Mouse (Mus musculus): Measurements from ENCODE around the gene Fbxl5.

Gene Fbxl5

DNA sequence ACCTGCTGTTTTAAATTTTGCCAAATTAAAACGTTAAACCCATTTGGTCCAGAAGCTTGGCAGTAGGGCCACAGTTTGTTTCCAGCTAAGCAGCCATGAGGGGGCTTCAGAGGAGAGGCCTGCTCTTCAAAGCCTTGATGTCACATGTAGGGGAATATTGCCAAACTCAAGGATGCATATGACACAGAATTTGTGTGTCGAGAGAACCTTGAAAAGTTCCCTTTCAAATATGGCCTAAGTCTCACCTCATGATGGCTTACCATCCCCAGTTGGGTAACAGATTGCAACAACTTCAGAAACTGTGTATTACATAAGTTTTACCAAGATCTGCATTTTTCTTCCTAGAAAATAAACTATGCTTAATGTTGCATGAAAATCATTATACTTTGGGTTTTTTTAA lies 5.4 kb upstream of the Fbxl5 start:
- no peak for DNase-seq

DNA sequence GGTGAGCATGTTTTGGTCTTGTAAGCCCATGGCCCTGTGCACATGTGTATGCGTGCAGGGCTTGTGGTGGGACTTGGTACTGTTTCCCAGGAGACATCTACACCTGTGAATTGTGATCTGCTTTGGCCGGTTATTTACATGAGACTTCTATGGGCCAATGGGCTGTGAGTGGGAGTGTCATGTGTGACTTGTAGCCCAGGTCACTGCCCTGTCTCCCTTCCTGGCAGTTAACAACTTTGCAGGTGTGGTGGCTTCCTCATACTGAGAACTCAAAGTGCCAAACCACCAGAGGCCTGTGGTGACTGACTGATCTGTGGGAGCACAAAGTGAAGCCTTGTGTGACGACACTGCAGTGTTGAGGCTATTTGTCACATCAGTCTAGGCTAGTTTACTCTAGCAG lies 3.1 kb upstream of the Fbxl5 start:
- no peak for DNase-seq

DNA sequence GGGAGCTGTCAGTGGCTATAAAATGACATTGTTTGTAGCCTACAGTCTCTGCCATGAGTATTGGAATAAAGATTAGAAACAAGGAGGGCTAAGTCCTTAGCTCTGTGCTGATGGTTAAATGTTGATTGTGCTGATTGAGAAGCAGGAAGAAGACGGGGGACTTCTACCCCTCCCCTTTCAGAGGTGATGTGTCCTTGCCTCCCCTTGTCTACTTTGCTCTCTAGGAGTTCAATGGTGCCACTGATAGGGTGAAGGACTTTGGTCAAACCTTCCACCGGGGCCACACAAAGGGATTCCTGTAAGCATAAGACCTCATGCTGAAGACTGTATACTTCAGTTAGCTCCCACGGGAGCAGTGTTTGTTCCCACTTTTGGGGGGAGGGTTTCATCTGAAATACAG lies 1.4 kb upstream of the Fbxl5 start:
- no peak for DNase-seq

DNA sequence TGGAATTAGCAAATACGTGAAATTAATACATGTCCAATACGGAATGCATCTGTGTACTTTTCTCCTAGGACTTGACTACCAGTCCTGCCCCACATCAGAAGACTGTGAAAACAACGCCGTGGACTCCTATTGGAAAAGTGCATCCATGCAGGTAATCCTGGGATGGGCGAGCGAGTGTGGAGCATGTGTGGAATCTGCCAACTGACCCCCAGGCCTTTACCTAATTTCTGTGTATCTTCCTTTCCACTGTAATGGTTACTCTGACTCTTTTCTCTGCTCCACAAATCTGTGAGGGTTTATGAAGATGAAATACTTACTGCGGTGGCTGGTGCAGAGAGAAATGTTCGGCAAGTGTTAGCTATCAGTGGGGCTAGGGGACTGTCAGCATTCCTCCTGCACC lies 761 bp upstream of the Fbxl5 start:
- no peak for DNase-seq

DNA sequence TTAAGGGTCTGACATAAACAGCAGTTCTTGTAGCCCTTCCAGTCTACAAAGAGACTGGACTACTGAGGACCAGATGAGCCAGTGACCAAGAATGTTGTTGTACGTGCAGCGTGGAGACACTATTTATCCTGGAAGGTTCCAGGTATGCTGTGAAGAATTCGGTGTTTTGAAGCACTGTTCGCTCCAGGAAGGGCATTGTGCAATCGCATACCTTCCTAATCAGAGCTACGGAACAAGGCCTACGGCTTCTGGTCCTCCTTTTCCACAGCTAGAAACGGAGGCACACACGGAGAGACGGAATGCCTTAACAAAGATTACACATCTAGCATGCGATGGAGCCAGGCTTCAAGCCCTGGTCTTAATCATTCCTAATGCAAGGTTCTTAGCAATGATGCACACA lies 653 bp downstream of the Fbxl5 start:
- no peak for DNase-seq

DNA sequence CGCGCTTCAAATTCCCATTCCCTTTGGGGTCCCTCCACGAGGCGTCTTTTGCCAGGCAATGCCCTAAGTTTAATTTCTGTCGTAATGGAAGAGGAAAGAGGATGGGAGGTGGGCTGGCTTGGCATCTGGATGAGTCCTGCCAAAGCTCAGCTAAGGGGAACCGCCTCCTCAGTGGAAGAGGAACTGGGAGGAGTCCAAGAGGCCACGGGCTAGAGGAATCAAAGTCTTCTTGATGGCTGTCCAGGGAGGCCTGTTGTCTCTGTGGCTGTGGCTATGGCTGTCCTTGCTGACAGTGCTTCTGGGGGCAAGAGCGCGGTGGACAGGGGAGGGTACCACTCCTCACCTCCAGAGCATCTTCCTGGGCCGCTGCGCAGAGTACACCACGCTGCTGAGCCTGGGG lies 2.7 kb downstream of the Fbxl5 start, which contains the start of gene Bst1:
Bst1 (plus strand) TSS at position 191 of the 400 bp plus-strand sequence.
- DNase-seq = peak in 1 of 2 experiments; percentile 14

DNA sequence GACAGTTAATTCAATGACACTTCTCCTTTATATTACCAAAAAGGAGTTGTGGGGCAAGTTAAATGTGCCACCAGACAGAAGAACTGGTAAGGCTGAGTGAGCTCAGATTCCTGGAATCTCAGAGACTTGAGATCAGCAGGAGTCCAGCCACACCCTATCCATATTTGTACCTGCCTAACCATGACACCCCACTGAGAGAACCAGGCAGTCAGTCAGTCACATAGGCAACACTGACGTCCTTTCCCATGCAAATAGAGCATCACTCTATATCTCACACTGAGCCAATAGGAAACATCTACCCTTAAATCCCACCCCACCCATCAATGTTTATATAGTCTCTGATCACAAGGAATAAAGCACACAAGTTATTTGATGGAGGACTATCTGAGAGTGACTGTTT lies 5.7 kb downstream of the Fbxl5 start:
- DNase-seq = no peak

DNA sequence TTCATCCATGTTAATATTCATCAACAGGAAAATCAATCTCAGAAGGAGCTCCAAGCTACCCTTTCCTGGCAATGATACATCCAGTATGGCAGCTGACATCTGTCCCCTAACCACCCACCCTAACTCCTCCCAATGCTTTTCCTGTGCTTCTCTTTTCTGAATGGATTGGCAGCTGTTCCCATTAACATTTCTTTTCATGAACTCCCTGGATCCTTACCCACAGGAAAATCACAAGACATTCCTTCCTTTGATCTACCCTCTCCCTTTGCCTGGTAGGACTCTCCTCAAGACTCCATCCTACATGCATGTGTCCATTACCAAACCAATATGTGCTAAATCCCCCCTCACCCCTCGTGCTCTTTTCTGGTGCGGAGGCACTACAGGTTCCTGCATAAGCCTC lies 6.9 kb downstream of the Fbxl5 start:
- DNase-seq = no peak

DNA sequence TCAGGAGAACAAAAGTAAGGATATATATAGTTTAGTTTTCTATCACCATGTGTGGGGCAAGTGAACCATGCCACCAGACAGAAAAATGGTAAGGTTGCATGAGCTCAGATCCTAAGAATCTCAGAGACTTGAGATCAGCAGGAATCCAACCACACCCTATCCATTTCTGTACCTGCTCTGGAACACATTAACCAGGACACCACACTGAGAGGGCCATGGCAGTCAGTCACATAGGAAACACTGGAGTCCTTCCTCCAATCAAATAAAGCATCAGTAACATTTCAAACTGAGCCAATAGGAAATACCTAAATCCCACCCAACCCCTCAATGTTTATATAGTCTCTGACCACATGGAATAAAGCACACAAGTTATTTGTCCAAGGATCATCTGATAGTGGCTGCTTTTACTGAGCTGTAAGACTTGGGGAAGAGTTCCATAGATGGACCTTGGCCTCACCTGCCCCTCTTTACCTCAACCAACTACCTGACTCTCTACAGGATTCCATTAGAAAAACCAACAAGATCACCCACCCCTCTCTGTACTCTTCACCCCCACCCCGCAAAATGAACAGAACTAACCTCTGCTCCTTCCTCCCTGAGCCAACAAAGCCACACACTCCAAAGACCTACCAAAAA lies 10.9 kb downstream of the Fbxl5 start:
- DNase-seq = no peak

DNA sequence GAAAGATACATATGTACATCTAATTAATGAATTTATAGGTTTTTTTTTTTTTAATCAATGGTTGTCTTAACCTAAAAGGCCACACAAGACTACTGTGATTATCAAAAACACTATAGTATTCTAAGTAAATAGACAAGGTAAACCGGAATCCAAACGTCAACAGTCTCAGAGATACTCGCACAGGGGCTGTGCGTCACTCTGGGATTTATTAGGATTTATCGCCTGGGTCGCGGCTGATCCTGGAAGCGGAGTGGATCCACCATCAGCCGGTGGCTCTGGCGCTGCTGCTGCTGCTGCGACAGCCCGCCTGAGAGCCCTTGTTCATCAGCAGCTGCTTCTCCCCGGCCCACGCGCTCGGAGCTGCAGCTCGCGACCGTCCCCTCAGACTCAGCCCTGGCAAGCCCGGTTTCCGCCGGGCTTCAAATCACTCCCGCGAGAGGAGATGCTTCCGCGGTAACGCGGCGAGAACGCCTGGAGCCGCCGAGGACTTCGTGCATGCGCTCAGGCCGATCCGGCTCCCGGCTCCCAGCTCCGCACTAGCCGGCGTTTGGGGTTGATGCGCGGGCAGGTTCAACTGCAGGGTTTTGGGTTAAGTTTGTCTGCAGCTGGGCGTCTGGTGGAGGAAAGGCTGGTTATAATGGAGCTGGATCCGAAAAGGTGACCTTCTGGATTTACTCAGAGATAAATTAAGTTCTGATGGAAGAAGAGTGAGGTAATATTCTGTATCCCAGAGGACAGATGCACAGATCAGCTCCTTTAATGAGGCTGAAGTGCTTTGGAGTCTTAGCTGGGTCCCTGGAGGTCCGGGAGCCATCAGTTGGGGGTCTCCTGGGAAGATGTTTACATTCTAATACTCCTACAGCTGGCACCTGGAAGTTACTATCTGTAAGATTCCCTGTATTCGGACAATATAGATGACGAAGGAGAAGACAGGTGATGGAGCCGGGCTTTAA lies 13.4 kb downstream of the Fbxl5 start:
- DNase-seq = peak; percentile 88 to 90

DNA sequence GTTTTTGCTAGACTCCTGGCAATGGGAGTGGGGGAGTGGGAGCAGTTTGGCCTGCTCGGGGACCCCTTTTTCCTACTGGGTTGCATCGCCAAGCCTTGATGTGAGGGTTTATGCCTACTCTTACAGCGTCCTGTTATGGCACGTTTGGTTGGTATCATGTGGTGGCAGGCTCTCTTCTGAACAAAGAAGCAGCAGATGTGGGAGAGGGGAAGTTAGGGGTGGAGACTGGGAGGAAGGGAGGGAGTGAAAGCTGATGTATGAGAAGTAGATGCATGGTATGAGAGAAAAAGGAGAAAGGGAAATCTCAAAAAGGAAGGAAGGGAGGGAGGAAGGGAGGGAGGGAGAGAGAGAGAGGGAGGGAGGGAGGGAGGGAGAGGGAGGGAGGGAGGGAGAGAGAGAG lies 14.5 kb downstream of the Fbxl5 start:
- DNase-seq = no peak

DNA sequence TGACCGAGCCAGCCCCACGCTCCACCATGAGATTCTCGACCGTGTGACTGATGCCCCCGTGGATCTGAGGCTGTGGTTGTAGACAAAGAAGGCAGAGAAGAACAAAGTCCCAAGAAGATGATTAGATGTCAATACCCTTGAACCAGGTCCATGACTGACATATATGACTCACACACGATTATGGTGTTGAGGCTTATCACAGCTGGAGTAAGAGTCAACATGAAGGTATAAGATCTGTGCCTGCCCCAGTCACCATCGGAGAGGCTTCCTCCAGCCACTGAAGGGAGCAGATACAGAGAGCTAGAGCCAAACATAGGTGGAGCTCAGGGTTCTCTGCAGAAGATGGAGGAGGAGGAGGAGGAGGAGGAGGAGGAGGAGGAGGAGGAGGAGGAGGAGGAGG lies 15.1 kb downstream of the Fbxl5 start:
- no peak for DNase-seq

DNA sequence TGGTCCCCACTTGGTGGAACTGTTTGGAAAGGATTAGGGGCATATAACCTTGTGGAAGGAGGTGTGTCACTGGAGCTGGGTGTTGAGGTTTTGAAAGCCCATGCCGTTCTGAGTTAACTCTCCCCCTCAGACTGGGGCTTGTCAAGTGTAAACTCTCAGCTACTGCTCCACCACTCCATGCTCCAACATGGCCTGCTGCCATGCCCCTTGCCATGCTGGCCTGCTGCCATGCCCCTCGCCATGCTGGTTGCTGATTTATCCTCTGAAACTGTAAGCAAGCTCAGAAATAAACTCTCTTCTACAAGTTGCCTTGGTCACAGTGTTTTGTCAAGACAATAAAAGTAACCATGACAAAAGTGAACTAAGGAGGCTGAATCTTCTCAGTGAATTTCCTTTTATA lies 16.0 kb downstream of the Fbxl5 start:
- peak; percentile 32 to 55 for DNase-seq

DNA sequence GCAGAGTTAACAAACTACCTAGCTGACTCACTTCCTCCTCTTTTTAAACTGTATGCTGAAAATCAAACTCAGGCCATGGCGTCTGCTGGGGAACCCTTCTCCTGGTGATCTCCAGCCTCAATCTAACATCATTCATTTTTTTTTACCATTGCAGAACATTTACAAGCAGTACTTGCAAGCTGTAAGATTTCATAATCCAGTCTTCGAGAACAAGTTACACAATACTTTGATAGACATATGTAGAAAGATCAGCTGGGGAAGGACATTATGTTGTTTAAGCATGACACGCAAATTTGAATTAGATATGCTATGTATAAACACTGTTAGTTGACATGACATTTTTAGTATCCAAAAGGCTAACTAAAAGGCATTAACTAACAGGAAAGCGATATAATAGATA lies 19.6 kb downstream of the Fbxl5 start:
- DNase-seq = no peak

DNA sequence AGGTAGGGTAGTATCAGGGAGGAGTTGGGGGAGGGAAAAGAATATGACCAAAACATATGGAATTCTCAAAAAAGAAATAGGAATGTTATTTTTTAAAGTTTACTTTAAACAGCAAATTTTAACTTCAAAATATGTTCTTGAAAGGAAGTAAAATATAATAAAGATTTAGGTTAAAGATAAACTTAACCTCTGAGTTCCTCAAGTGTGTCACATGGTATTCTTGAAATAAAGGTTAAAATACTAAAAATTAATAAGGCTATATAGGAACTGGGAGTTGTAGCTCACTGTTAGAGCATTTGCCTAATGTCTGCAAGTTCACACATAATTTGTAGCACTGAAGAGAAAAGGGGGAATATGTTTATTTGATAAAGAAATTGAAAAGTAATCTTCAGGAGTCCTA lies 20.2 kb downstream of the Fbxl5 start:
- no peak for DNase-seq

DNA sequence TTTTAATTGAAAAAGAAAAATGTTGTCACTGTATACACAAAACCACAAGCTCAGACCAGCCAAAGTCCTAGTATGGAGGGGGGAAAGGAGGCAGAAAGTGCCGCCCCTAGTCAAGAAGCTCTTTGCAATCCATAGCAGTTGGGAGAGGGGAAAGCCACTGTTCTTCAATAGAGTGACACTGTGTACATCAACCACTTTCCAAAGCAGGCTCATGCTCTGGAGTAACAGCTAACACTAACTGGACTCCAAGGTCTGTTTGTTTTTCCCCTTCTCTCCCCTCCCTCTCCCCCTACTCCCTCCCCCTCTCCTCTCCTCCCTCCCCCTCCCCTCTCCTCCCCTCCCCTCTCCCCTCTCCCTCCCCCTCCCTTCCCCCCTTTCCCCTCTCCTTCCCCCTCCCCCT lies 20.7 kb downstream of the Fbxl5 start:
- no peak for DNase-seq

DNA sequence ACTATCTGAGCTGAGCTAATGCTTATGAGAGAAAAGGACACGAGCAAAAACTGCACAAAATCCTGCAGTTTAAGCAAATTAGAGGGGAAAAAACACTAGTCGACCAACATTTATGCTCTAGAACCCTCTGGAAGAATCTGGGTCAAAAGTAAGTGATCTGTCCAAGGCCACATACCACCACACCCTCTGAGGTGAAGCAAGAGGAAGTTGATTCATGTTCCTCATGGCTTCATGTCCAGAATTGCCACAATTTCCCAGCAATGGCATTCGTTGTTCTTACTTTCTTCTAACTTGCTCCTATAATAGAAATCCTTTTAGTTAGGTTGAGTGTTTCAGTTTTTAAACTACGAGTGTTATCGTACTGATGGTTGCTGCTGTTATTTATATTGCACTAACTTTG lies 21.9 kb downstream of the Fbxl5 start:
- DNase-seq = no peak

DNA sequence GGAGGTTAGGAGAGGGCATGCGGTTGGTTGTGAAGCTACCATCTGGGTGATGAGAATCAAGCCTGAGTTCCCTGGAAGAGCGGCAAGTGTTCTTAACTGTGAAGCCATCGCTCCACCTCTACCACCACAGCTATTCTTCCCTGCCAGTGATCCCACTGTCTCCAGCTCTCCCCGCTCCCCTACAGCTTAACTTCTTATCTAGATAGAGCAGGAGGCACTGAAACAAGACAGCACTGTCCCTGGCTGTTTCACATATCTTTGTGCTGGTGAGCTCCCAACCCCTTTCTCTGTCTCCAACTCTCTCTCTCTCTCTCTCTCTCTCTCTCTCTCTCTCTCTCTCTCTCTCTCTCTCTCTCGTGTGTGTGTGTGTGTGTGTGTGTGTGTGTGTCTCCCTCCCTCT lies 29.1 kb downstream of the Fbxl5 start:
- no peak for DNase-seq

DNA sequence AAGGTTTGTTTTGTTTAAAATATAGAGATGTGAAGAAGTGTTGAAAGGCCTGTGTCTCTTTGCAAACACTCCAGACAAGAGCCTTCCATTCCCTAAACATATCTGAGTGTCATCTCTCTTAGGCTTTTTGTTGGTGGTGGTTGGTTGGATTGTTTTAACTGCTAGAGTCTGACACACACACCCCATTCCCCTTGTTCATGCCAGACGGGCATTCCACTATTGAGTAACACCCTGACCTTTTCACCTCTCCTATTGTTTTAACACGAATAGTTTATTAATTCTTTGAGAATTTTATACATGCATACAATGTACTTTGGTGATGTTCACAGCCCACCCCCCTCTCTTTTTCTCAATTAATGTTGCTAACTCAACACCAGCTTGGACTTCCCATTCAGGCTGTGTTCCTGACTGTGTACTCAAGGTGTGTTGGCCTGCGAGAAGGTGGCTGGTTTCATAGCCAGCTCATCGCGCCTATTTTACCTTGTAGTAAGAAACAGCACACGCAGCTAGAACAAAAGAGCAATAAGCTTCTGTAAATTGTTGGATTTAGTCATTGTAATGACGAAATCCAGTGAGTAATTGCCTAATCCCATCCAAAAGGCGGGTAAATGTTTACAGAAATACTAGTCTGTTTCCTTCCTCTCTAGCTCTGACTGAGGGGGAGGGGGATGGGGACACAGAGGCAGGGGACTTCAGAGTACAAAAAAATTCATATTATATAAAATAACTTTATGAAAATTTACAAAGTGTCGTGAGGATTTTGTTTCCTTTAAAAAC lies 33.3 kb downstream of the Fbxl5 start:
- no peak for DNase-seq

DNA sequence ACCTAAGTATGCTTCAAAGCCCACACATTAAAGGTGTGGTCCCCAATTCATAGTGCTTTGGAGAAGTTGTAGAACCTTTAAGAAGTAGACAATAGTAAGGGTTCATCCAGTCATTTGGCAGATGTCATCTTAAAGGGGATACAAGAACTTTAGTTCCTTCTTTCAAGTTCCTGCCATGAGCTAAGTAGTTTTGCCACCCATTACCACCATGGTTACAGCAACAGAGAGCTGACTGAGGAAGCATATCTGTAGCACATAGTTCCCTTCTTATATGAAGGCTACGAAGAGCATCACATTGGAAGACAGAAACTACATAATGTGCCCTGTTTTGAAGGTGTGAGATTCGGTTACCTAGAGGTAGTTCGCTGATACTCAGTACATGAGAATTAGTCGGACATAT lies 34.8 kb downstream of the Fbxl5 start:
- no peak for DNase-seq

DNA sequence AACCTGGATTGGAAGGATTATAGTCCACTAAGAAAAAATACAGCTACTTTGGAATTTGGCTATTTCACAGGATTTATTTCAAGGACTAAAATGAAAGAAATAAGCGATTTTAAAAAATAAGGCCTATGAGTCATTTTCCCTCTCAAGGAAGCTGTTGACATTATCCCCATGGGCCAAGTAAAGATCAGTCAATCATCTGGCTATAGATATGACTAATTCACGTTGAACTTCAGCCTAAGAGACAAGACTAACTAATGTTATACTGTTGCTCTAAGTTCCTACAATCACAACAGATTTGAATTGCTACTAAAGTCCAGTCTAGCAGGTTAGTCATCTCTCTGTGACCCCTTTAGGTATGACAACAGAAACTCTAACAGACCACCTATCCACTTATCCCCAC lies 37.4 kb downstream of the Fbxl5 start:
- DNase-seq = no peak

DNA sequence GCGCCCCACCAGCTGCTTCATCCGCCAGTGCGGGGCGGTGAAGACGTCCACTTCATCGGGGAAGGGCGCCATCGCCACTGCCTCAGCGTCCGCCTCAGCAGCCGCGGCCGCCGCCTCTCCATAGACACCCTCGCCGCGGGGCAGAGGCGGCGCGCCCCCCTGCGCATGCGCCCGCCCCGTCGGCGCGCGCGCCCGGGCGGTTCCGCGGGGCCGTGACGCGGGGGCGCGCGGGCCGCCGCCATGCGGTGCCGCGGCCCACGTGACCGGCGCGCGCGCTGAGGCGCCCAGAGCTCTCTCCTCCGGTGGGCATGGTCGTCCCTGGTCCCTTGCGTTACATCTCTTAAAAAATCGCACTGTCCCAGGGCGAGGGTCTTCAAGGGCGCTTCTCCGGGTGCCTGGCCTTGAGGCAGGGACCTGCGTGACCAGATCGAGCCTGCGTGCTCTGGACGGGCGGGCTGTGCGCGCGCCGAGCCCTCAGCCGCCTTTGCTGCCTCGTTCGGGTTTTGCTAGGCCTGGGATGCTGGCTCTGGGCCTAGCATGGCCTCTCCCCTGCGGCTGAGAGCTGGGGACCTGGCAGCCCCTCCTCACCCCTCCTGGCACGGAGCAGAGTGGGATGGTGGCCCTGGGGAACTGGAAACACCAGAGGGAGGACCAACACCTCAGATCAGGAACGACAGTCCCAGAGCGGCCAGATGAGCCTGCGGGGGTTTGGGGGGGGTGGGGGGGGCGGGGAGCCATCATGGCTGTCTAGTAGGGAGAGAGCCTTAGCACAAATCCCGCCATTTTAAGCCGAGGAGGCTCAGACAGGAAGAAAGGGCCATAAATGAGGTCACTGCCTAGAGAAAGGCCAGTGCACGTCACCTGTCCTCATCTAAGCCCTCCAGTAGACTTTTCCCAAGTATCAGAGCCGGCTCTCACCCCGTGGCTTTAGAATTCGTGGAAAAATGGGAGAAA lies 39.2 kb downstream of the Fbxl5 start:
- peak; percentile 90 to 92 for DNase-seq
